Mouse (Mus musculus): ENCODE data around the gene Flt3.

DNA sequence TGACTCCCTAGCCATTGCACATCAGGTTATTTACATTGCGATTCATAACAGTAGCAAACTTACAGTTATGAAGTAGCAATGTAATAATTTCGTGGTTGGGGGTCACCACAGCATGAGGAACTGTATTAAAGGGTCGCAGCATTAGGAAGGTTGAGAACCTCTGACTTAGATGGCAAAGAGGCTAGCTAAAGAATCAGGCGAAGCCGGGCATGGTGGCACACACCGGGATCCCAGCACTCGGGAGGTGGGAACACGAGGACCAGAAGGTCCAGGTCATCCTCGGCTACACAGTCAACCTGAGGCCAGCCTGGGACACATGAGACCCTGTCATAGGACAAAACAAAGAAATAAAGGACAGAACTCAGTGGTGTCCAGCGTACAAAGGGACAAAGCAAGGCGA is 70.3 kb downstream of the Flt3 start:
- TF ChIP-seq POLR2A (IDR thresholded peaks at IDR 0.05; ENCODE audit: insufficient read depth, low read depth, low read length), result no peak
- no peak for TF ChIP-seq EP300 (IDR thresholded peaks at IDR 0.05; ENCODE audit: insufficient read depth, low read depth, low read length)

Measured in heart, adult 2 months (tissue).